Mouse (Mus musculus): Measurements from ENCODE around the gene Ttll1. TPM values are rescaled to one million over a fixed set of nuclear protein-coding genes. Genes with fewer than 3 reads are reported as not detected.
"Not testable (repeated sequence)": the region's sequence is repeated elsewhere in the genome, so short reads cannot be mapped to it uniquely, and the experiment has no call there.

The Ttll1 gene
- polyA plus RNA-seq, 2 experiments from 2014 or later = 11.4 to 14.4 TPM

DNA sequence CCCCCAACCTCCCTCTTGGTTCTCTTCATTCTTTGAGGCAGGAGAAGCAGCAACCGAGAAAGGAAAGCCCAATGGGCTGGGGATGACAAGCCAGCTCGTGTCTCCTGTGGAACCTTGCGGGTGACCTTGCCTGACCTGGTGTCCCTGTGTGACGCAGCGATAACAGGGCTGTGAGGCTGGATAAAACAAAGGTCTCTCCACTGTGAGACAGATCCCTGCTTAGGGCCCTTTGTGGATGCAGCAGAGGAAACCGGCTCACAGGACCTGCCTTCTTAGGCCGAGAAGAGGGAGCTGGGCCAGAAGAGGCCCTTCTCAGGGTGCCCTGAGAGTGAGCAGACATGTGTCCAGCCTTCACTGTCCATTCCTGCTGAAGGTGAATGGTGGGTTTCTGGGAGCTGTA, 12.5 kb upstream of the Ttll1 start:
- ATAC-seq = no peak

DNA sequence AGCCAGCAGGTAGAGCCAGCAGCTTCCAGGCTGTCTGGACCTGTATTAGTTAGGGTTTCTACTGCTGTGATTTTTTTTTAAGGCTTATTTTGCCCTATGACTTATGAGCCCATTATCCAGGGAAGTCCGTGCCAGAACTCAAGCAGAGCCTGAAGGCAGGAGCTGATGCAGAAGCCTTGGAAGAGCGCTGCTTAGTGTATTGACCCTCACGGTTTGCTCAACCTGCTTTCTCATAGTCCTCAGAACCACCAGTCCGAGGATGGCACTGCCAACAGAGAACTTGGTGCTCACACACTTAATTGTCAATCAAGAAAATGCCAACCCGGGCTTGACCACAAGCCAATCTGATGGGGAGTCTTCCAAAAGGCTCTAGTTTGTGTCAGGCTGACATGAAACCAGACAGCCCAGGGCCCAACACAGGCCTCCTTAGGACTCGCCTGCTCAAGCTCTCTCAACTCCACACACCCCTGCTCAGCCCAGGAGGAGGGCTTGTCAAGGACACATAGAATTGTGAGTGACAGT, 10.2 kb upstream of the Ttll1 start:
- no peak for ATAC-seq

DNA sequence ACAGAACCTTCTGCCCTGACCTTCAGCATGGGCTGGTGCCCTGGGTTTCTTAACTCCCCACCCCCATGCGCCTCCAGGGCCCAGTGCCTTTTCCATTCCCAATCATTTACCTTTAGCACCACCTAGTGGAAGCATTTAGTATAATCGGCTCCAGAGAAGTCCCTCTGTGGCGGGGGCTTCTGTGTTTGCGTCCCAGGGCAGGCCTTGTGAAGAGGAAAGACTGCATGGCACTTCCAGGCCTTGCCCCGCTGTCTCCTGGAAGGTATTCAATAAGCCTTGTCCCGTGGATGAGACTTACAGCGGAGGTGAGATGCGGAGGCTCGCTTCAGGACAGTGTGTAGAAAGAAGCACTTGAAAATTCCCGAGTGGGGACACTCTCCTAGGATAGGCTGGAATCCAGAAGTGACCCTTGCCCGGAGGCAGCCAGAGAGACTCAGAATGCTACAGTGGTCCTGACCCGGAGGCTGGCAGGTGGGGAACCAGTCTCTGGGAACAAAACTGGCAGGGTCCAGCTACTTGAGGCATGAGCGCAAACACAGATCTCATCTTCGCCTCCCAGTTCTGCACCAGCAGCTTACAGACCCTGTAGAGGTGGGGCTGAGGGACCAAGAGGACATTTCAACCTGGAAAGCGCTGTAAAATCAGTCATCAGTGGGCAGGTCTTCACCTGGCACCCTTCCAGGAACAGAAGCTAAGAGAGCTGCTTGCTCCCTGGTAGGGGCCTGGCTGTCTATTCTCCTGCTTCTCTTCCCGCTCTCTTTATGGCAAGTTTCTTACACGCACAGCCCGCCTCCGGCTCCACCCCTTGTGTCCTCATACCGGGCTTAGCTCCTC, 7.7 kb upstream of the Ttll1 start:
- peak; percentile 74 for ATAC-seq

DNA sequence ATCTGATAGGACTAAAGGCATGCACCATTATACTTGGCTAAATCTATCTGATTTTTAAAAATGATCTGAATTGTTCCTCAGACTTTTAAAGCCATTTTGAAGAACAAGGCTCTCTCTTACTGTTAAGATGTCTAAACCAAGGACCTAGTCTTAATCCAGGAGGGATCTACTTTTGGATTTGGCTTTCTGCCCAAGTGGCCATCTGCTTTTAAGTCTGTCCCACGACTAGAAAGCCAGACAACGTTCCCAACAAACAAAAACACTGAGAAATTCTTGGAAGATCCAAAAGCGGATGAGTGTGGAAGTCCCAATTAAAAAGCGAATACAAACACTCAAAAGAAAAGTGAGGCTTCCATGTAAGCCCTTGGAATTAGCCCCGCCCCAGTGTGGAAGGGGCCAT, 4.3 kb upstream of the Ttll1 start:
- ATAC-seq = no peak

DNA sequence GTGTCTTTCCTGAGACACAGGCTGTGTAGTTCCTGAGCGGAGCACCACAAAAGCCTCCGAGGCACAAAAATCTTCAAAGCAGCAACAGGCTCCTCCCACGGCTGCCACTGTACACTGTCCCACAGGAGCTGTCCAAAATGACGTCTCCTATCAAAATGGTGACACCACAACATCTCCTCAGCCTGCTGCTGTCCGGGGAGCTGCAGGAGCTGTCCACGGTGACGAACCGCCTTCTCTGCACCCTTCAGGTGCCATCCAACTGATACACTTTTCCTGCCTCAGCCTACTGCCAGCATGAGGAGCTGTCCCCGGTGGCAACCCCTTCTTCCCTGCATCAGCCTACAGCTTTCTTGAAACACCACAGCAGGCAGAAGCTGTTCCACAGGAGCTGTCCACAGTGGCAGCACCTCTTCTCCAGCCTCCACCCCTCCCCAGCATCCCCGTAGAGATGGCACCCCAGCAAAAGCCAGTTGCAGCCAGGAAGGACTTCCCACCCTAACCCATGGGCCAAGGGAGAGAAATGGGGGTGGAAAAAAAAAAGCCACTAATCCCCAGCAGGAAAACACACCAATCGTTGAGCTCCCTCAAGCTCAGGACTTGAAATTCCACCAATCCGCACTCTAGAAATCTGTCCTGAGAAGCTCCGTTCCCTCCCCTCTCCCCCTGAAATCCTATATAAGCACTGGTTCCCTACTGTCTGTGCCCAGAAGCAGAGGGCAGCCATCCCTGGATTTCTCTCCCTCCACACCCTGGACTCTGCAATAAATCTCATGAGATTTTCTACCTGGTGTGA, 2.0 kb upstream of the Ttll1 start:
- ATAC-seq = no peak

DNA sequence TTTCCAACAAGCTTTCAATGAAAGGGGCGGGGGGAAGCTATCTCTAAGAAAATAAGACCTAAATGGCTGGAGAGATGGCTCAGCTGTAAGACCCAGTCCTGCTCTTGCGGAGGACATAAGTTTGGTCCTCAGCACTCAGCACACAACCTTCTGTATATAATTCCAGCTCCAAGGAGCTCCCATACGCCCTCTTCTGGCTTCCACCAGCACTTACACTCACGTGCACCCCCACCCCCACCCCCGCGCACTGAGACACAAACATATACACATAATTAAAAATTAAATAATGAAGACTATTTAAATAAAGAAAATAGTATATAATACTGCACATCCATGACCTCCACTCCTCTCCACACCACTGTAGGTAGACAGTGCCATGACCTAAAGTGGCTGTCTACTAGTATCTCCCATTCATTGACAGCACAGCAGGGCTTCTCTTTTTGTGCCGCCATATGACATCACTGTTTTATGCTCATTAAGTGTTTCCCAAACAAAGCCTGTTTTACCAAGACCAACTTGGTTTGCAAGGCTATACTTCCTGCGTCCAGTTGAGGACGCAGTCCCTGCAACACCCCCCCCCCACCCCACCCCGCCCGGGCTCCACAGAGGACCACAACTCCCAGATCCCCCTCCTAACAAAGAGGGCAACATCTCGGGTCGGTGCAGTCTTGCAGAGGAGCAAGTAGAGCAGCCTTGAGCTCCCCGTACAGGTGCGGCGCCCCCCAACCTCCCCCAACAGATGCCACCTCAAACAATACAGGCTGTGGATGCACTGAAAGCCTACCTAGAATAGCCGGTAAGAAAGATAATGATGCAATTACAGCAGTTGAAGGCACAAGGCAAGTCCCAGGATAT, 516 bp downstream of the Ttll1 start:
- no peak for ATAC-seq

DNA sequence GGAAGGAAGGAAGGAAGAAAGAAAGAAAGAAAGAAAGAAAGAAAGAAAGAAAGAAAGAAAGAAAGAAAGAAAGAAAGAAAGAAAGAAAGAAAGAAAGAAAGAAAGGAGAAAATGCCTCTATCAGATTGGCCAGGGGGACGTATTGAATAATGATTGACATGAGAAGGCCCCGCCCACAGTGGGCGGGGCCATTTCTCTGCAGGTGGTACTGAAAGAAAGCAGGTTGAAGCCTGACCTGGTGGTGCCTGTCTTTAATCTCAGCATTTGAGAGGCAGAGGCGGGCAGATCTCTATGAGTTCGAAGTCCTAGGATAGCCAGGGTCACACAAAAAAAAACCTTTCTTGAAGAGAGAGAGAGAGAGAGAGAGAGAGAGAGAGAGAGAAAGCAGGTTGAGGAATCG, 9.2 kb downstream of the Ttll1 start:
- ATAC-seq = not testable (repeated sequence)

DNA sequence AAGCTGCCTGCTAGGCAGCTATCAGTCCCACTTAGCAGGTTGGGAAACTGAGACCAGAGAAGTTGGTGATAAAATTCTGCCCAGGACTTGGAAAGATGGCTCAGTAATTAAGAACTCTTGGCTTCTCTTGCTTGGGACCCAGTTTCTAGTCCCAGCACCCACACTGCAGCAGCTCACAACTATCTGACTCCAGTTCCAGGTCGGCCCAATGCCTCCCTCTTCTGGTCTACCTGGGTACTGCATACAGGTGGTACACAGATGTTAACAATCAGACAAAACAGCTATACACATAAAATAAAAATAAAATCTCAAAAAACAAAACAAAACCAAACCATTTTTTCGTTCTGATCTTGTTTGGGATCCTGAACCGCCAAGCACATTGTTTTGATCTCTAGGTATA, 10.3 kb downstream of the Ttll1 start:
- peak; percentile 45 for ATAC-seq

DNA sequence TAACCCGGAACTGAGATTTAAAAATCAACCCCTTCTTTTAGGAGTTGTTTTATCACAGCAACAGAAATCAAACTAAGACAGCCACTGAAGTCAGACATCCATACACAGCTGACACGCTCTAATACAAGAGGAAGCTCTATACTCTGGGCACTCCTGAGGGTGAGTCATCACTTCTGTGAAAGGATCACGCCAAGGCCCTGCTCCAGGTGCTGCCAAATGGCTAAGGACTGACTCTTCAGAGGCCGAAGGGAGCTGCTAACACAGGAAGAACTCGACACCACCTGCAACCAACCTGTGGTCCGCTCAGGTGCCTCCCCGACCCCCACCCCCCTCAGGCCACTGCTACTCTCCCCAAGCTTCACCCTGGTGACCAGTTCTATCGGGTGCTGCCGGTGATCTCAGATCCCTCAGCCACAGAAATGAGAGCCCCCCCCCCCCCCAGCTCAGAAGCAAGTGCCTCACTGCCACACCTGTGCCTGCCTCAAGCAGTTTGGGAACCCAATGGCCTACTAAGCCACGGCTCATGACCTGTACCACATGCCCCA, 11.4 kb downstream of the Ttll1 start:
- ATAC-seq = no peak

DNA sequence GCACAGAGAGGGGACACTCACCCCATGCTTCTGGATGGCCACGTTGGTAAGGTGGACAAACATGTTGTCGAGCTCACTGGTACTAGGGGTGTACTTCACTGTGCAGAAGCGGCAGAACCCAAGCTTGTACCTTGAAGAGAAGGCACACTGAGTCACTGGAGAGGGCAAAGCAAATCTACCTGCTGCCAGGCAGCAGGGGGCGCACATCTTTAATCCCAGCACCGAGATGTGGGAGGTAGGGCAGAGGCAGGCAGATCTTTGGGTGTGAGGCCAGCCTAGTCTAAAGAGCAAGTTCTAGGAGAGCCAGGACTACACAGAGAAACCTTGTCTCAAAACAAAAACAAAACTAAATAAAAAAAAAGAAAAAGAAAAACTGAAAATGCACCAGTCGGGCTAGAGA, 13.4 kb downstream of the Ttll1 start:
- no peak for ATAC-seq

DNA sequence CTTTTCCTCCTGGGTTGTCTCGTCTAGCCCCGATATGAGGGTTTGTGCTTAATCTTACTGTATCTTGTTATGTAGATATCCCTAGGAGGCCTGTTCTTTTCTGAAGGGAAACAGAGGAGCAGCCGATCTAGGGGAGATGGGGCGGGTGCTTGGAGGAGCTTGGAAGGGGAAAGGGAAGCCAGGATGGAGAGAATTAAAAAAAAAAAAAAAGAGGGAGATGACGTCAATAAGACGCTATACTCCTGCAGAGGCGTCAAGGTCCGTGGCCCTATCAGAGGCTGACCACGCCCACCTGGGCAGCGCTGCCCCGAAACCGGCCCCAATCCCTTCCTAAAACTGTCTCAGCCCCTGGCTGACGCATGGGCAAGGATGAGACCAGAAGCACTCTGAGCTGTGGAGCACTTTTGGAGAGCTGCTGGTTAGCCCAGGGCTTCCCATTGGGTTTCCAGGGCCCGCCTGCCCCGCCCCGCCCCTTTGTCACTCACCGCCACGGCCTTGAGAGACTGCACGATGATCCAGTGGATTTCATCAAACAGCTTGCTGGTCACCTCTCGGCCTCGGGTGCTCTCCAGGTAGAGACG, 14.8 kb downstream of the Ttll1 start:
- no peak for ATAC-seq

DNA sequence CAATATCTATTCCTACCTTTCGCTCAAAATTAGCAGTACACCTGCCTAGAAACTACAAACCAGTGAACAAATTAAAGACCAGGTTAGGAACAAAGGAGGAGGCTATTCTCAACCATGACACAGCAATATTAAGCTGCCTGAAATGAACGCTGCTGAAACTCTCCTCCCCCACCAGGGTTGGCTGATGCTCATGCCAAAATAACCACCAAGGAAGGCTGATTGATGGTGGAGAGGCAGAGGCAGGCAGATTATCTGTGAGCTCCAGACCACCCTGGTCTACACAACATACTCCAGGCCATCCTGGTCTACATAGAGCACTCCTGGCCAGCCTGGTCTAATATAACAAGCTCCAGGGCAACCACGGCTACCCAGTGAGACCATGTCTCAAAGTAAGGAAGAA, 15.5 kb downstream of the Ttll1 start:
- ATAC-seq = no peak

DNA sequence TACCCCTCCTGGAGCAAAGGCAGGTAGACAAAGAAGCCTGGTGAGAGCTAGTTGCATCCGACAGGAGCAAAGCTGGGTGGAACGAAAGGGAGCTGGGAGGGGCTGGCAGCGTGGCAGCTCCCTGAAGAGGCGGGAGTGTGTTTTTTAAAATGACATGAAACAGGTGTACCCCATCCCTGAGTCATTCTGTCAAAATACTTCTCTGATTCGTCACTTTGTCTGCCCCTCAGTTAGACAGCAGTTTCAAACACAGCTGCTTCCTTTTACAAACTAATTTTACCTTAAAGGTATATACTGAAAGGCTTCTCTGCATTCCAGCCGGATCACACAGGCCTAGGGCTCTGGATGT, 16.1 kb downstream of the Ttll1 start:
- ATAC-seq = no peak

DNA sequence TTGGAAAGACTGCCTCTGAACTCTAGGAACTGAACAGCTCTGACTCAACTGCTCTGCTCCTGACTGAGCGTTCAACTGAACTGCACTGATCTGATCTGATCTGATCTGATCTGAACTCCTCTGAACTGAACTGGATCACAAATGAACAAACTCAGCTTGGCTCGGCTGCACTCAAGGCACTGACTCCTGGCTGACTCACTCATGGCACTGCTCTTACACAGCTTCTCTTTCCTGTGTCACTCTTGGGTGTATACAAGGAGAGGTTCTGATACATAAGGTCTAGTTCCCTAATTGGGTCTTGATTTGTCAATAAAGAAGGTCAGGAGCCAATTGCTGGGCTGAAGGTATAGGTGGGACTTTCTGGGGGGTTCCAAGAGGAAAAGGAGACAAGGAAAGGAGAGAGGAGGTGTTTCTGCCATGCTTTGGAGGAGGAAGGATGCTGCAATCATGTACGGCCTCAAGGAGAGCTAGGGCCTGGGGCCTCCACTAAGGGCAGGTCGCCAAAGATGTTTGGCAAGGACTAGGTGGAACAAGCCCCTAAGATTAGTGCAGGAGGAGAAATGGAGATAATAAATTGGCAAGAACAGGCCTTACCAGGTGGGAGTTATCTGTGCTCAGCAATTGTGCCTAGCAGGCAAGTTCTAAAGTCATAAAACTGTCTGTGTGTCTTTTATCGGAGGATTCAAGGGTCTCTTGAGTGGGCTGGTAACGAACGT, 16.7 kb downstream of the Ttll1 start:
- ATAC-seq = no peak

DNA sequence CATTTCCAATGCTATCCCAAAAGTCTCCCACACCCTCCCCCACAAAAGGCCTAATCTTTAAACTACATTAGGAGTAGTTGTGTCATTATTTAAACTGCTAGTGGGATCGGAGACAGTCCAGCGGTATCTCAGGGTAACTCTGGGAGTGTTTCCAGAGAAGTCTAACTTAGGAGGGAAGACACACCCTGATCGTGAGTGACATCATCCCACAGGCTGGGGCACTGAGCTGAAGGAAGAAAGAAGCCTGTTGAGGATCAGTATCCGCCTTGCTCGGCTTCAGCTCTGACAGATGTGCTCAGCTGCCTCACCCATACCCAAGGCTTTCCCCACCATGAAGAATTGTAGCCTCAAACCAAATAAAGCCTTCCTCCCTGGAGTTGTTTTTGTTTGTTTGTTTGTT, 18.8 kb downstream of the Ttll1 start:
- ATAC-seq = no peak

DNA sequence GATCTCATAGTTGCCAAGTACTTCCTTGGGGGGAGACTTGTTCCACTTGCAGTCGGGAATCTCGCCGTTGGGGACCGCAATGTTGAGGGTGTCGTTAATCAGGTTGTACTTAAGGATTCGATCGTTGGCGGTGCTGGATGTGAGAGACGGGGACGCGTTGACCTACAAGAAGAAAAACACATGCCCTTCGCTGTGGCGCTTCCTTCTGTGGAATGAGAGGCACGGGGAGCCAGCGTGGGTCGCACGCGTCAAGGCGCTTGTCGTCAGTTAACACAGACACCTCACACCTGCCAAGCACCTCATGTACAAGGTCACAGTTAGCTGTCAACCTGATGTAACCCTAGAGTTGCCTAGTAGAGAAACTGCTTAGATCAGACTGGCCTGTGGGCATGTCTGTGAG, 21.2 kb downstream of the Ttll1 start:
- no peak for ATAC-seq

DNA sequence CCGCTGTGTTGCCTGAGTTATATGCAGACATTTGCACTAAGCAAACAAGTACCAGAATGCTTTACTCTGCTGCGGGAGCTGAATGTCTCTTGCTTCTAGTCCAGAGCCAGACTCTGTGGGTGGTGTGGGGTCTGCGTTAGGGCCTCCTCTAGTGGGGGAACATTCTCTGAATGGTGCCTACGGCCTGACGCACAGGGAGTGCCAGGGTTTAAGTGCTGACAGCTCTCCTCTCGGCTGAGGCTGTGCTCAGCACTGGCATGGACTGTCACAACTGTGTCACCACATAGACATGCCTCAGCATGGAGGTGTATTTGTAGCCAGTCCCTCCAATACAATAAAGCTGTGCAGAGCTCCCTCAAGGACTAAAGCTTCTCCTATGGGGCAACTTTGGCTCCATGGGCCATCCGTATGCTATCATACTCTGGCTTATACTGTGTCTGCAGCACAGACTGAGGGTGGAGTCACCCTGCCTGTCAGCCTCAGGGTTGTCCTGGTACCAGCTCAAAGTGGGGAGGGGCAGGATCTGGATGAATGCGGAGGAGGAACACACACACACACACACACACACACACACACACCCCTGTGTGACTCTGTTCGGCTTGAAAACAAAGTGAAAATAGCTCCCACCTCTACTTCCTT, 23.1 kb downstream of the Ttll1 start:
- no peak for ATAC-seq

DNA sequence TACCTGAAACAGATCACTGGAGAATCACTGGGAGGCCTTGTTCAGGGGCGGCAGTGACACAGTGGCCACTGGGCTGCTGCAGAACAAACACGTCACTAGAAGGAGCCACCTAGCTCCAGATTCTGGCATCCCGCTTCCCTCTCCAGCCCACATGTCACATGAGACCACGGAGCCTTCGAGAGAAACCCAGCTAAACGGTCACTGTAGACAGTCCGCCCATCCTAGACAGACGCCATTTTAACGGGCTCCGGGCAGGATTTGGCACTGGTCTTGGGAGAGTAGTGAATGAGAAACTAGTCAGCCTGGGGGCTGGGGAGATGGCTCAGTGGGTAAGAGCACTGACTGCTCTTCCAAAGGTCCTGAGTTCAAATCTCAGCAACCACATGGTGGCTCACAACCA, 26.4 kb downstream of the Ttll1 start:
- no peak for ATAC-seq

DNA sequence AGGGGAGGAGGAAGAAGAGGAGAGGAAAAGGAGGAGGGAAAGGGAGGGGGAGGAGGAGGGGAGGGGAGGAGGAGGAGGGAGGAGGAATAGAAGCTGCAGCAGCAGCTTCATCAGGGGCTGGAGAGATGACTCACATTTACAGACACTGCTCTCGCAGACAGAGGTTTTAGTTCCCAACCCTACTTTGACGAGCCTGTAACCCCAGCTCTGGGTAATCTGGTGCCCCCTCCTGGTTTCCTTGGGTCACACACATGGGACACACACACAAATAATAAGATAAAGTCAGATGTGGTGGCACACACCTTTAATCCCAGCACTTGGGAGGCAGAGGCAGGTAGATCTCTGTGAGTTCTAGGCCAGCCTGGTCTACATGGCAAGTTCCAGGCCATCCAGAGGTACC, 27.2 kb downstream of the Ttll1 start:
- no peak for ATAC-seq

DNA sequence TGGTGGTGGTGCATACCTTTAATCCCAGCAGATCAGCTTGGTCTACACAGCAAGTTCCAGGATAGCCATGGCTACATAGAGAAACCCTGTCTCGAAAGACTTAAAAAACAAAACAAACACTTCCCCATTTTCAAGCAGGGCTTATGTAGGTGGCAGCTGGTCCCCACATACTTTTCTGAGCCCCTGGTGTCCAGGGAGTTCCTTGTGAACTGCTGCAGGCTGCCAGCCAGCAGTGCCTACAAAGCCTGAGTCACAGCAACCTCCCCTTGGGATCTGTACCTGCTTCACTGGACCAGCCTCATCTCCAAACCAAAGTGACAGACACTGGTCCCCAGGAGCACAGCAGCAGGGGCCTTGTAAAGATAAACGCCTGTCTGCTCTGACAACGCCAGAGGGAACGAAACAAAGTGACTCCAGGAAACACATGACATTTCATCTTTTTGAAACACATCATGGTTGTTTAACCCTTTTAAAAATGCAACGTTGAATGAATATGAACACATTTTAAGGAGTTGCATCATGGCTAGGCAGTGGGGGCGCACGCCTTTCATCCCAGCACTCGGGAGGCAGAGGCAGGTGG, 28.0 kb downstream of the Ttll1 start:
- no peak for ATAC-seq

Data from CD4-positive, CD25-positive, alpha-beta regulatory T cell, adult 4 months (primary cell).